Mouse (Mus musculus) cerebellum, adult 11 months (tissue): Measurements from ENCODE around the gene Cgrrf1.

Experiments used
- DNase-seq: peaks from one replicate; pipeline ENCODE4 v3.0.0; 2022

Gene Cgrrf1

GRCm38 (mm10) chr14:46827430-46827829 is 4.5 kb upstream of the Cgrrf1 start:
- no peak for DNase-seq

DNA sequence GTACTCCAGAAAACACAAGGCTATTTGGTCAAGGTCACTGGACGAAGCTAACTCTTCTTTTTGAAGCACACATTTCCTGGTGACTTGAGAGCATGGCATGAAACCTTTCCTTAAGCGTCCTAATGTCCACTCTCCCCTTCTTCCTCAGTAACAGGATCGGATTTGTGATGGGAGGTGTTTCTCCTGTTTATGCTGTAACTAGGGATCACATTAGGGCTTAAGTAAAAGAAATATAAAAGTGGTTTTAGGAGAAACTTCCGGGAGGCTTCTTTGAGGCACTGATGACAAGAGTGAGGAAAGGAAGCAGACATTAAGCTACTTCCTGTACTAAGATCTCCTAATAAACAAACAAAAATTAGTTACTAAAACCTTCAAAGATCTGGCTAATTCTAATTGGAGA is 630 bp upstream of the Cgrrf1 start:
- DNase-seq = no peak

DNA sequence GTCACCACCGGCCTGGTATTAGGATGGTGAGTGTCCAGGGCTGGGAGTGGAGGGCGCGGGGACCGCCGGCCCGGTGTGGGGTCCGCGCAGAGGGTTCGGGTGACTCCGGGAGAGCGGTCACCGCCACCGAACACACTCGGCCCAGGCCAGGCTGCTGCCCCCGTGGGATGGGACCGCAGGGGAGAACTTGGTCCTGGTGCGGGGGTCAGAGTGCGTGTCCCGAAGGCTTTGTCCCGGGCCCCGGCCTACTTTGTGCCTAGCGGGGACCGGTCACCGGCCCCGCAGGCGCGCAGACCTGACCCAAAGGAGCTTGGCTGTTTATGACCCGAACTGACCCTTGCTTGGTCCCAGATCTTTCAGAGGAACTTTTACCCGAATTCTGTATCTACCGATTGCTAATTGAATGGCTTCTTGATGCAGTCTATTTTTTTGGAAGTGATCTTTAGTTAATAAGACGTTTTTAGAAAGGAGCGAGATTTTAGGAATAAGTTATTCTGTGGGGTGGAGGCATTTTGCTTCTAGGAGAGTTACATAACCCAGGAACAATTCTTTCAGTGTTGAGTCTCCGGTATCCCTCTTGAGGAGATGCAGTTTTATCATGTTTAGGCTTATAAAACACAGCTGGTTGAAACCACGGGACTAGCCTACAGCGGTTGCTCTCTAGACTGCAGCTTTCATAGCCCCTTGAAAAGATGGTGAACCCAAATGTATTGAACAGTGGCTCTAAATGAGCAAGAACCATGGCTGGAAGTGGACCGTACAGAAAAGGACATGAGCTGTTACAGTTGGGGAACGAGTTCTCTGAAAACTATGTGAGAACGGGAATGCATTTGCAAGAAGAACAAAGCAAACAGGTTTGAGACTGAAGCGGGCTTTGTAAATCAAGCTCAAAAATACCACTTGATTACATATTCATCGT is 688 bp downstream of the Cgrrf1 start:
- DNase-seq = no peak

DNA sequence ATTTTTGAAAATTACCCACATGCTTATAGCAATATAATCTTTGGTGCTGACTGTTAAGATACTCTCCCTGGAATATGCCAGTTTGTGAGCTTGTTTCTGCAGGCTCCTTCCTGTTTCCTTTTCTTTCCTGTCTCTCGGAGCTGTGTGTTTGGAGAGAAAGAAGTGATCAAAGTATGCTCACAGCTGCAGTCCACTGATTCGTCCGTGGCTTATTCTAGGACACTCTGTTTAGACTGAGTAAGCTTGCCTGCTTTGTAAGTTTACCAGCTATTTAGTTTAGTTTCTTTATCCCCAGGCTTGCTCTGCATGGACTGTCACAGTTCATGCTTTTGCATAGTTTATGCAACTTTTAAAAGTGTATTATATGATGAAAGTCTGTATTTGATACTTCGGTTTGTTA is 7.4 kb downstream of the Cgrrf1 start:
- no peak for DNase-seq

DNA sequence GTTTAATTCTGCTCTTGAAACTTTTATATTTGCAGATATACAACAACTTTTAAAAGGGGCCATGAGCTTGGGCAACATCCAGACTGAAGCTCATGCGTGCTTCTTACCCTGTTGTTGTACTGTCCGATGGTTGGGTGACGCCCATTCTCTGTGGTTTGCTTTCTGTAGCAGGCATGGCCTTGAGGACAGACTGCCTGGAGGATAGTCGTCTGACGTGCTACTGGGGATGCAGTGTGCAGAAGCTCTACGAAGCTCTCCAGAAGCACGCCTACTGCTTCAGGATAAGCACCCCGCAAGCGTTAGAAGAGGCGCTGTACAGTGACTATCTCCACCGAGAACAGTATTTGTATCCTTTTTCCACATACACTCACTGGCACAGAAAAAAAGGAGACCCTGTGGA is 13.8 kb downstream of the Cgrrf1 start:
- no peak for DNase-seq

GRCm38 (mm10) chr14:46848063-46848590 is 16.2 kb downstream of the Cgrrf1 start:
- DNase-seq = no peak

- DNase-seq = no peak
These were observed 16.8 kb downstream of the Cgrrf1 start for GRCm38 (mm10) chr14:46848736-46849135.

DNA sequence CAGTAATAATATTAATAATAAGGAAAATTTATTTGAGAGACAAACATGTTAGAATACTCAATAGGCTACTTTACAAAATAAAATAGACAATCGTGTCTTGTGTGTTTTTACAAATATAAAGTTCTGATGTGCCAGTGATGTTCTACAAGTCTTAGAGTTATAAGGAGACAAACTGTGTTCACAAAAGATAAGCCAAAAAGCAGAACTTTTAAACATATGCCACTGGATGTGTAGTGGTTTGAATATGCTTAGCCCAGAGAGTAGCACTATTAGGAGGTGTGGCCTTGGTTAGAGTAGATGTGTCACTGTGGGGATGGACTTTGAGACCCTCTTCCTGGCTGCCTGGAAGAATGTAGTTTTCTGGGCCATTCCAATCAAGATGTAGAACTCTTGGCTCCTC is 17.8 kb downstream of the Cgrrf1 start:
- DNase-seq = no peak

- no peak for DNase-seq
These were observed 21.8 kb downstream of the Cgrrf1 start for GRCm38 (mm10) chr14:46853677-46854076.

- no peak for DNase-seq
These were observed 31.0 kb downstream of the Cgrrf1 start for GRCm38 (mm10) chr14:46862922-46863321.

DNA sequence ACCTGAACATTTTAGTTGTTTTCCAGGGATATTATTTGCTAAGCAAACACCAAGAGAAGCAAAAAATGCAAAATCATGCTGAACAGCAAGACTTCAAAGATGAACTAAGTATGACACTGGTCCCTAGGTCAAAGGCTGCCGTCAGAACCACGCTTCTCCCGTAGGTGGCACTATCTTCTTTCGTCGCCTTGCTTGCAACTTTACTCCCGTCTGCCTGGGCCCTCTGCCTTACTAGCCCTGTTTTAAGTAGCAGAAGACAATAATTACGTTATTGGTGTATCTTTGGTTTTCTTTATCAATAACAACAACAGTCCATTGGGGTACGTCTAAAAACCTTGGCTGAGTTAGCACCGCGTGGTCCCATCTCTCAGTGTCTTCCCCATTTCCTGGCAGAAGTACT is 49.0 kb downstream of the Cgrrf1 start:
- peak; percentile 39 for DNase-seq

- DNase-seq = peak; percentile 41
These were observed 49.9 kb downstream of the Cgrrf1 start for GRCm38 (mm10) chr14:46881581-46882430.

DNA sequence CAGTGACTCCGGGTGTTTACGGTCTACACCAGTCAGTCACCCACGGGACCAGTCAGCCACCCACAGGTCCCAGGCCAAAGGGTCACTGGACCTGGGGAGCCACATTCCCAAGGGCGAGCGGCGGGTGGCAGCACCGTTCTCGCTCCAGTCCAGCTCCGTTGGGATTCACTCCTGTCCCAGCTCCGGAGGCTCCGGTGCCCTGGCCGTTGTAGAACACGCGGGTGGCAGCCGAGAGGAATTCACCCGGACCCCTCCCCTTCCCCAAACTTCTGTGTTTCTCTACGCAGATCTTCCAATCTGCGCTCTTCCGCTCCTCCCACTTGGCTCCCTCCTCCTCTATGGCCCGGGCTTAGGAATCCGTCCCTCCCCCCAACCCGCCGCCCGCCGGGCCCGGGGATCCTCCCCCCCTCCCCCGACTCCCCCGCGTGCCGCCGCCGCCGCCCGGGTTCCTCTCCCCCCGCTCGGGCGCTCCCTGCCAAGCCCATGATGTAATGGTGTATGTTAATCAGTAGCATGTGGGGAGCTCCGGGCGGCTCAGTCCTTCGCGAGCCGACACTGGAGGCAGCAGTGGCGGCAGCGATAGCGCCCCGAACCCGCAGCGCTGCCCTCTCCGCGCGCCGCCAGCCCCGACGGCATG is 50.6 kb downstream of the Cgrrf1 start, which contains the start of gene Samd4:
Gene Samd4, plus strand, starts transcription at position 424 of the 637 bp plus-strand sequence.
- DNase-seq = peak; percentile 58

DNA sequence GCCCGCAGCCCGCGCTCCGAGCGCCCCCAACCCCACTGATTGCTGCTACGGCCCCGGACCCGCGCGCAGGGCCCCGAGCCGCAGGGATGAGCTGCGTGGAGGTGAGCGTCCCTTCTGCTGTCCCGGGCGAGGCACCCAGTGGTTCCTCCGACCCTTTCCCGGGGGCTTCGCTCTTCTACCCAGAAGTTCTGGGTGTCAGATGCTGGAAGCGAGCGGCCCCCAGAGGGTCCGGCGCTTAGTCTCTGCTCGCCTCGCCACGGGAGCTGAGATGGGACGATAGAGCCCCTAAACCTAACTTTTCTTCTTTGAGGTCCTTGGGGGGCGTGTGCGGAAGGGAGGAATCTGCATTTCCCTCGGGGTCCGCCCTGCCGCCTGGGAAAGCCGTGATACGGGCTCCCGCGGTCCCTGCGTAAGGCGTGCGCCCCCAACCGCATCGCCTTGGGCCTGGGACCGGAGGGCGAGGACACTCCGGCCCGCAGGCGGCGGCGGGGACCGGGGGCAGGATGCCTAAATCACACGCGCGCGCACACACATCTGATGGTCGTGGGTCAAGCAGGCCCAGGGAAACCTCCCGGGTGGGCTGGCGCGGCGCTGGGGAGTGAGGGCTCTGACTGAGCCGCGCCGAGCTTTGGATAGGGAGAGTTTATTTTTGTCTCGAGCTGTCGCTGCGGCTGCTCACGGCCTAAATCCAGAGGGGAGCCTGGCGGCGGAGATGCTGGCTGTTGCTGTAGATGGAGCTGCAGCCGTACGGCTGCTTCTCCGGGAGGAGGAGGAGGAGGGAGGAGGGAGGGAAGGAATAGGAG is 51.3 kb downstream of the Cgrrf1 start:
- peak; percentile 60 for DNase-seq

- peak; percentile 51 for DNase-seq
These were observed 52.0 kb downstream of the Cgrrf1 start for GRCm38 (mm10) chr14:46883871-46884441.

- DNase-seq = peak; percentile 46
These were observed 52.9 kb downstream of the Cgrrf1 start for GRCm38 (mm10) chr14:46884701-46885428.

DNA sequence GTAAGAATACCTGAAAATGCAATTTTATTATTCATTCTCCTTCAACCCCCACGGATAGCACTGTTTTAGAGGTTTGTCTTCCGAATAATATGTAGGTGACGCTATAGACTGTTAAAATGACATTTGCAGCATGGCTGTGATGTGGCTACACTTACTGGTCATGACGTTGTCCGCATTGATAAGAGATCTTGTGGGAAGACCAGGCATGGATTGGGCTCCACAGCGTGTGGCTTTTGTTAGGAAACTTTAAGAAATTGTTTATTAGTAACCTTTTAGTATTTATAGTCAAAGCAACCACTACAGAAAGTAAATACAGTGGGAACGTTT is 53.5 kb downstream of the Cgrrf1 start:
- DNase-seq = peak; percentile 16

DNA sequence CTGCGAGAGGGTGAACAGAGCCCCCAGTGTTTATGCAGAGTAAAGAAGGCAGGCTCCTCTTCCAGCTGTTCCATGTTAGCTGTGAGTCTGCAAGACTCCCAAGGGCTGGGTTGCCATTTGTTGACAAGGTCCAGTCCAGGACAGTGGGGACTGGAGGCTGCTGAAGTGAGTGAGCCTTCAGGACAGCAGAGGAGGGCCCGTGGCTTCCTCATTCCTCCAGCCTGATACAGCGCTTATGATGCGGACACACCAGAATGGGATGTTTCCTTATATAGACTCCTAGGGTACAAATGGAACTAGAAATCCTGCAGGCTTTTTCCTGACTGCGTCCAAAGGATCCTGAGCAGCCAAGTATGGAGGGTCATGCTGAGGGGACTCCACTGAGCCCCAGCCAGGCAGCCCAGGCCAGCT is 54.0 kb downstream of the Cgrrf1 start:
- DNase-seq = peak; percentile 3

- no peak for DNase-seq
These were observed 57.2 kb downstream of the Cgrrf1 start for GRCm38 (mm10) chr14:46889096-46889495.

- no peak for DNase-seq
These were observed 62.0 kb downstream of the Cgrrf1 start for GRCm38 (mm10) chr14:46893961-46894360.

DNA sequence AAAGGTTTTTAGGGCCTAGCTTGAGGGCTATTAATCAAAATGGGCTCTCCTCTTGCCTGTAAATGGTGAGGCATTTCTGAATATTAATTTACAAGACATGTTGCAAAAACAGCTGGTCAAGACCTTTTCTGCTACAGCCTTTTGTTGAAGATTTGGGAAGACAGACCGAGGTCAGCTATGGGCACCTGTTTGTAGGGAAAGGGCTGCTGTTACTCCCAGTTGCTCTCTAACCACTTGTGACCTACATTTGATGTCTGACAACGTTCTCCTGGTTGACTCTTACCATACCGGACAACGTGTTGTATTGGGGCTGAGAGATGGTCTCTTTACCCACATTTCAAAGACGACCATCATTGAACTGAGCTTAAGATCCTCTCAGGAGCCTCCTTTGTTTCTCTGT is 66.0 kb downstream of the Cgrrf1 start:
- no peak for DNase-seq
